Mouse (Mus musculus) heart, postnatal 0 days (tissue): ENCODE data around the gene Ldlrad3.

Source experiments
- CTCF ChIP-seq: IDR thresholded peaks from 2 replicates; pipeline ENCODE4 v1.5.1; 2016; ENCODE audit warnings: antibody characterized with exemption, control low read depth, low read depth
- EP300 ChIP-seq: IDR thresholded peaks from 2 replicates; pipeline ENCODE4 v1.6.1; 2016; ENCODE audit warnings: antibody characterized with exemption, low read depth

- no peak for TF ChIP-seq CTCF
- TF ChIP-seq EP300, result no peak
Measured at GRCm38 (mm10) chr2:102106728-102107127, 79.5 kb downstream of the Ldlrad3 start.
